In genomic region chr5:93093638-93094527, GRCm38 (mm10) we compare ENCODE assay signal across 7 mouse cellular contexts. TPM values are rescaled to one million over a fixed set of nuclear protein-coding genes. Genes with fewer than 3 reads are reported as not detected.
DNase-seq lines count a peak whose midpoint lies in the region; ATAC-seq and TF ChIP-seq lines count a peak whose summit lies in the region.

No protein-coding gene starts in this region.

- peaks cover 3% of the 10 kb centered on the region; the same call in 1 of the 2 replicates for H3K36me3 ChIP-seq in ES-E14 (ENCODE audit: control insufficient read depth, insufficient read depth, low read length, poor library complexity, severe bottlenecking)
- H3K36me3 ChIP-seq in forebrain, embryonic 11.5 days (ENCODE audit: control insufficient read depth, insufficient read depth, low read length), result no peaks in the 10 kb centered on the region; the same call in 1 of the 2 replicates
- peaks cover 33% of the 10 kb centered on the region for H3K36me3 ChIP-seq in megakaryocyte, embryonic 14.5 days (replicated peaks; ENCODE audit: low read length)
- no peaks in the 10 kb centered on the region for H3K36me3 ChIP-seq in small intestine, adult 2 months (ENCODE audit: control insufficient read depth, insufficient read depth, low read length)

- TF ChIP-seq CTCF in small intestine, adult 2 months (IDR thresholded peaks at IDR 0.05; ENCODE audit: extremely low read depth, insufficient read length, insufficient replicate concordance, low read depth, low read length), result no peak

- peak; percentile 46 for DNase-seq in ES-E14 (ENCODE audit: low read depth, low spot score)
- peak; percentile 52 for DNase-seq in adrenal gland, postnatal 10 days
- DNase-seq in forebrain, embryonic 11.5 days (ENCODE audit: low spot score), result peak; percentile 75
- DNase-seq in heart, postnatal 4 days, result peak; percentile 44
- peak; percentile 41 to 68 for DNase-seq in left cerebral cortex, postnatal 25 days (ENCODE audit: low spot score in 2 of 2)

- H3K4me2 ChIP-seq in forebrain, embryonic 11.5 days (ENCODE audit: low read depth, low read length, severe bottlenecking), result peak overlapping the region; percentile 90

- no peak for TF ChIP-seq POLR2A in small intestine, adult 2 months (IDR thresholded peaks at IDR 0.05; ENCODE audit: low read depth, low read length)

- peak overlapping the region; percentile 79 for H3K27ac ChIP-seq in ES-E14 (ENCODE audit: insufficient read depth, low read depth, low read length, poor library complexity, severe bottlenecking)
- peak overlapping the region; percentile 90 for H3K27ac ChIP-seq in forebrain, embryonic 11.5 days (ENCODE audit: low read depth, low read length)
- peak overlapping the region; percentile 42 for H3K27ac ChIP-seq in small intestine, adult 2 months (ENCODE audit: insufficient read depth, low read depth, low read length)

- peak overlapping the region; percentile 92 for H3K9ac ChIP-seq in ES-E14 (ENCODE audit: insufficient read depth, low read depth, low read length, poor library complexity, severe bottlenecking)
- peak overlapping the region; percentile 91 for H3K9ac ChIP-seq in forebrain, embryonic 11.5 days (ENCODE audit: low read length)

- peaks cover 6 to 16% of the 10 kb centered on the region in 2 experiments for H3K4me1 ChIP-seq in ES-E14 (ENCODE audit: control insufficient read depth in 2 of 2, insufficient read depth in 2 of 2, low read length in 2 of 2, poor library complexity in 1 of 2)
- peaks cover 16% of the 10 kb centered on the region for H3K4me1 ChIP-seq in forebrain, embryonic 11.5 days (replicated peaks; ENCODE audit: control insufficient read depth, insufficient read depth, low read length)
- H3K4me1 ChIP-seq in megakaryocyte, embryonic 14.5 days, result peaks cover 68% of the 10 kb centered on the region
- H3K4me1 ChIP-seq in small intestine, adult 2 months (ENCODE audit: control insufficient read depth, insufficient read depth, insufficient read length, low read length), result peaks cover 13% of the 10 kb centered on the region; the same call in 1 of the 2 replicates

- intact Hi-C loops in left cerebral cortex, postnatal 25 days (cut with DNase I), result loop anchor here (2.0 to 10.0 kb wide), 5 partner anchors 33 to 367 kb away; partner anchors contain the start of gene Ccng2

- no peaks in the 10 kb centered on the region for H3K9me3 ChIP-seq in ES-E14 (ENCODE audit: control insufficient read depth, insufficient read depth, low read depth, low read length)
- no peaks in the 10 kb centered on the region for H3K9me3 ChIP-seq in forebrain, embryonic 11.5 days (ENCODE audit: control insufficient read depth, low read length)
- no peaks in the 10 kb centered on the region for H3K9me3 ChIP-seq in megakaryocyte, embryonic 14.5 days

- in situ Hi-C loops in ES-E14 (cut with MboI; ENCODE audit: low sequenced_read_pairs in 2 of 2, unreplicated experiment in 2 of 2), result no loop called here

- peak overlapping the region; percentile 71 to 89 for H3K4me3 ChIP-seq in ES-E14 (ENCODE audit: insufficient read depth in 1 of 2, low read depth in 1 of 2, low read length in 2 of 2, poor library complexity in 1 of 2, severe bottlenecking in 1 of 2)
- H3K4me3 ChIP-seq in forebrain, embryonic 11.5 days (ENCODE audit: low read depth, low read length), result peak overlapping the region; percentile 82
- peak overlapping the region; percentile 100 for H3K4me3 ChIP-seq in megakaryocyte, embryonic 14.5 days (replicated peaks)
- peak overlapping the region; percentile 94 for H3K4me3 ChIP-seq in small intestine, adult 2 months (ENCODE audit: low read depth, low read length)

- ATAC-seq in forebrain, embryonic 11.5 days (replicated peaks; ENCODE audit: low FRiP score), result peak; percentile 52

- no peaks in the 10 kb centered on the region for H3K27me3 ChIP-seq in forebrain, embryonic 11.5 days (ENCODE audit: control insufficient read depth, insufficient read depth, low read length)
- H3K27me3 ChIP-seq in megakaryocyte, embryonic 14.5 days (replicated peaks), result no peaks in the 10 kb centered on the region
- no peaks in the 10 kb centered on the region for H3K27me3 ChIP-seq in small intestine, adult 2 months (ENCODE audit: control insufficient read depth, insufficient read depth, low read length)

- under 1% methylated on average over 50 of the region's 50 CpGs for WGBS in forebrain, embryonic 11.5 days
- WGBS in small intestine, adult 2 months, result under 1% methylated on average over 50 of the region's 50 CpGs

TF ChIP-seq in ES-E14, 5 proteins besides CTCF, POLR2A, EP300 and RAD21:
- TF ChIP-seq ZNF384 (IDR thresholded peaks at IDR 0.05; ENCODE audit: low read depth, low read length) (no peak), CHD2 (IDR thresholded peaks at IDR 0.05; ENCODE audit: low read depth, low read length) (no peak), ZC3H11A (IDR thresholded peaks at IDR 0.05; ENCODE audit: borderline replicate concordance, low read depth, low read length) (no peak), MAFK (IDR thresholded peaks at IDR 0.05; ENCODE audit: insufficient read depth, low read depth, low read length) (no peak), HCFC1 (IDR thresholded peaks at IDR 0.05; ENCODE audit: borderline replicate concordance, insufficient read depth, low read length) (no peak)

RNA-seq across cellular contexts. Expression of gene Sept11, which starts 0.6 kb away (rescaled TPM):
- 92.2 and 124 TPM in 2 replicates for total RNA-seq in ES-E14 (2012; rRNA removed)
- total RNA-seq in adrenal gland, postnatal 10 days (2021), result 10 to 100 TPM; 67.7 to 77.8 TPM
- 288 and 296 TPM in 2 replicates for polyA plus RNA-seq in forebrain, embryonic 11.5 days (2014; fragmentation: Nextera tagmentation; extraction: Ambion mirVana)
- total RNA-seq in heart, postnatal 4 days (2021), result 100 to 1,000 TPM; 120 to 130 TPM
- total RNA-seq in left cerebral cortex, postnatal 25 days (2021), result 100 to 1,000 TPM; 195 to 212 TPM
- 8.9 and 29.8 TPM in 2 replicates for polyA plus RNA-seq in megakaryocyte, embryonic 14.5 days (2012; ENCODE audit: insufficient read depth, low replicate concordance)
- 7.0 and 12.9 TPM in 2 replicates for polyA plus RNA-seq in small intestine, adult 2 months (2012; rRNA removed)

RNA-seq across cellular contexts. Expression of gene Sowahb, which starts 49.1 kb away (rescaled TPM):
- 1.5 and 1.9 TPM in 2 replicates for total RNA-seq in ES-E14 (2012; rRNA removed)
- total RNA-seq in adrenal gland, postnatal 10 days (2021), result 1 to 10 TPM in 1 of 2 experiments, under 1 TPM in 1; 0.48 to 1.4 TPM
- polyA plus RNA-seq in forebrain, embryonic 11.5 days (2014; fragmentation: Nextera tagmentation; extraction: Ambion mirVana), result 0.16 and 0.63 TPM in 2 replicates
- total RNA-seq in heart, postnatal 4 days (2021), result under 1 TPM in 1 of 2 experiments, not detected in 1; 0.10 TPM
- 10 to 100 TPM; 13.1 to 18.7 TPM for total RNA-seq in left cerebral cortex, postnatal 25 days (2021)
- polyA plus RNA-seq in megakaryocyte, embryonic 14.5 days (2012; ENCODE audit: insufficient read depth, low replicate concordance), result 0.09 TPM in 1 of 2 replicates, not detected in the other
- 15.4 and 33.6 TPM in 2 replicates for polyA plus RNA-seq in small intestine, adult 2 months (2012; rRNA removed)

Comparison
In these comparisons a context has a peak if more than half of its experiments do, and no peak if none do; other contexts are left out.
1. Peak in every context shown above with its lines: DNase-seq, ATAC-seq, H3K4me3 ChIP-seq and H3K27ac ChIP-seq.